Mouse (Mus musculus) thymus, adult 2 months (tissue): ENCODE data around the gene Gm2001. TPM values are rescaled to one million over a fixed set of nuclear protein-coding genes. Genes with fewer than 3 reads are reported as not detected.

Experiments used
- polyA plus RNA-seq: library from polyadenylated mRNA; depleted of rRNA; stranded (reverse); fragments of >200 nt; gene quantifications from 2 replicates; pipeline ENCODE4 v1.2.3, GENCODE M21; 2012; rRNA removed

Gene Gm2001
- polyA plus RNA-seq, 1 experiment, result not detected

Other genes with a start within 250 kb of the Gm2001 start
- 0.07 TPM in 1 of 2 replicates, not detected in the other for gene Oog1, start 239.7 kb downstream of the Gm2001 start, polyA plus RNA-seq
- not detected in 2 replicates for gene Gm4027, start 223.5 kb downstream of the Gm2001 start, polyA plus RNA-seq
- not detected in 2 replicates for gene Gm16381, start 197.7 kb downstream of the Gm2001 start, polyA plus RNA-seq
- not detected in 2 replicates for gene Gm21319, start 66.6 kb downstream of the Gm2001 start, polyA plus RNA-seq
- not detected in 2 replicates for gene Gm21936, start 46.8 kb downstream of the Gm2001 start, polyA plus RNA-seq
- gene BB287469, start 25.8 kb downstream of the Gm2001 start, polyA plus RNA-seq, result not detected in 2 replicates
- not detected in 2 replicates for gene Gm2016, start 31.7 kb upstream of the Gm2001 start, polyA plus RNA-seq
- not detected in 2 replicates for gene Gm2022, start 53.0 kb upstream of the Gm2001 start, polyA plus RNA-seq
- not detected in 2 replicates for gene Gm2035, start 77.5 kb upstream of the Gm2001 start, polyA plus RNA-seq
- not detected in 2 replicates for gene Gm2042, start 111.7 kb upstream of the Gm2001 start, polyA plus RNA-seq
- not detected in 2 replicates for gene Gm2075, start 169.5 kb upstream of the Gm2001 start, polyA plus RNA-seq
- not detected in 2 replicates for gene Gm6803, start 176.4 kb upstream of the Gm2001 start, polyA plus RNA-seq
- not detected in 2 replicates for gene Gm2056, start 184.7 kb upstream of the Gm2001 start, polyA plus RNA-seq
- not detected in 2 replicates for gene Gm16368, start 241.4 kb upstream of the Gm2001 start, polyA plus RNA-seq